Mouse (Mus musculus) heart, embryonic 13.5 days (tissue): ENCODE data around the gene Glg1. TPM values are rescaled to one million over a fixed set of nuclear protein-coding genes. Genes with fewer than 3 reads are reported as not detected.
"Not testable (repeated sequence)": the region's sequence is repeated elsewhere in the genome, so short reads cannot be mapped to it uniquely, and the experiment has no call there.

Experiments
- ATAC-seq: fragments of 200-750 bp; cut with Nextera tagmentation; 2 replicates; pipeline ENCODE4 v1.8.0; 2017; ENCODE audit warnings: moderate TSS enrichment; ENCODE audit not compliant: insufficient number of reproducible peaks, low FRiP score, low TSS enrichment; ENCODE audit errors: extremely low read depth
- H3K27ac ChIP-seq: fragments of 300-500 bp; sonication (generic); replicated peaks from 2 replicates; pipeline ENCODE4 v1.5.1; 2015; ENCODE audit warnings: moderate library complexity, mild to moderate bottlenecking, inconsistent platforms
- H3K27me3 ChIP-seq: fragments of 300-500 bp; sonication (generic); replicated peaks from 2 replicates; pipeline ENCODE4 v1.6.1; 2015; ENCODE audit warnings: mild to moderate bottlenecking, inconsistent platforms
- H3K36me3 ChIP-seq: fragments of 300-500 bp; sonication (generic); 2 replicates; pipeline ENCODE4 v1.6.1; 2015; ENCODE audit warnings: mild to moderate bottlenecking, inconsistent platforms
- H3K4me1 ChIP-seq: fragments of 300-500 bp; sonication (generic); 2 replicates; pipeline ENCODE4 v1.6.1; 2015; ENCODE audit warnings: inconsistent platforms
- H3K4me2 ChIP-seq: fragments of 300-500 bp; sonication (generic); 2 replicates; pipeline ENCODE4 v1.6.1; 2015; ENCODE audit warnings: inconsistent platforms, mild to moderate bottlenecking, moderate library complexity
- H3K4me3 ChIP-seq: fragments of 300-500 bp; sonication (generic); 2 replicates; pipeline ENCODE4 v1.5.1; 2015; ENCODE audit warnings: moderate library complexity, mild to moderate bottlenecking, inconsistent platforms
- H3K9ac ChIP-seq: fragments of 300-500 bp; sonication (generic); 2 replicates; pipeline ENCODE4 v1.6.1; 2015; ENCODE audit warnings: inconsistent platforms, mild to moderate bottlenecking, moderate library complexity
- H3K9me3 ChIP-seq: fragments of 300-500 bp; sonication (generic); 2 replicates; pipeline ENCODE4 v1.6.1; 2016; ENCODE audit warnings: inconsistent platforms
- WGBS: fragments of 180-500 bp; shearing (Covaris S2); methylation state at CpG from one replicate; pipeline ENCODE4 v1.1.7; 2015; ENCODE audit warnings: mixed read lengths; 5-methylcytosine and 5-hydroxymethylcytosine counted together
- polyA plus RNA-seq: library from polyadenylated mRNA; unstranded; fragments of >200 nt; fragmentation: Nextera tagmentation; extraction: Ambion mirVana; gene quantifications from 2 replicates; pipeline ENCODE4 v1.2.1, GENCODE M21; 2015

Glg1 gene
- polyA plus RNA-seq, 1 experiment from 2014 or later, result 61.5 TPM

- no peak for ATAC-seq
- Histone ChIP-seq H3K4me3 (no peak overlapping the region), H3K4me2 (no peak overlapping the region), H3K36me3 (peaks cover 5% of the 10 kb centered on the region; the same call in 1 of the 2 replicates), H3K9me3 (no peaks in the 10 kb centered on the region), H3K4me1 (peaks cover 13% of the 10 kb centered on the region), H3K9ac (no peak overlapping the region), H3K27ac (no peak overlapping the region), H3K27me3 (no peaks in the 10 kb centered on the region)
- WGBS, result 75% methylated on average over 2 of the region's 2 CpGs
Observed at GRCm38 (mm10) chr8:111250111-111250510, 8.9 kb downstream of the Glg1 start.

GRCm38 (mm10) chr8:111248136-111248535 lies 10.9 kb downstream of the Glg1 start:
- H3K4me1 ChIP-seq, result peaks cover 13% of the 10 kb centered on the region
- H3K27ac ChIP-seq, result no peak overlapping the region
- no peak overlapping the region for H3K9ac ChIP-seq
- no peak overlapping the region for H3K4me2 ChIP-seq
- 0 out of 2 replicates have a peak, but pooled peaks cover 4% of the 10 kb centered on the region for H3K36me3 ChIP-seq
- no peak for ATAC-seq
- H3K4me3 ChIP-seq, result no peak overlapping the region
- no peaks in the 10 kb centered on the region for H3K9me3 ChIP-seq
- H3K27me3 ChIP-seq, result no peaks in the 10 kb centered on the region

- H3K4me3 ChIP-seq, H3K9me3 ChIP-seq, H3K27me3 ChIP-seq, H3K9ac ChIP-seq, H3K27ac ChIP-seq, ATAC-seq, H3K4me2 ChIP-seq, H3K36me3 ChIP-seq: not testable (repeated sequence)
- 83% methylated on average over 1 of the region's 1 CpGs for WGBS
- H3K4me1 ChIP-seq, result peaks cover 13% of the 10 kb centered on the region
Observed at GRCm38 (mm10) chr8:111246864-111247263, 12.2 kb downstream of the Glg1 start.

GRCm38 (mm10) chr8:111246287-111246830 lies 12.7 kb downstream of the Glg1 start:
- no peaks in the 10 kb centered on the region for H3K9me3 ChIP-seq
- H3K4me3 ChIP-seq, result no peak overlapping the region
- WGBS, result 62% methylated on average over 4 of the region's 4 CpGs
- H3K9ac ChIP-seq, result peak overlapping the region; percentile 8; the same call in 1 of the 2 replicates
- 0 out of 2 replicates have a peak, but pooled peaks cover 3% of the 10 kb centered on the region for H3K36me3 ChIP-seq
- no peak for ATAC-seq
- peak overlapping the region; percentile 26; the same call in 1 of the 2 replicates for H3K27ac ChIP-seq
- peaks cover 13% of the 10 kb centered on the region for H3K4me1 ChIP-seq
- no peak overlapping the region for H3K4me2 ChIP-seq
- no peaks in the 10 kb centered on the region for H3K27me3 ChIP-seq

GRCm38 (mm10) chr8:111237301-111237700 lies 21.7 kb downstream of the Glg1 start:
- Histone ChIP-seq H3K9ac (no peak overlapping the region), H3K4me1 (peaks cover 19% of the 10 kb centered on the region), H3K27ac (no peak overlapping the region), H3K4me2 (no peak overlapping the region), H3K9me3 (no peaks in the 10 kb centered on the region), H3K4me3 (no peak overlapping the region), H3K27me3 (no peaks in the 10 kb centered on the region), H3K36me3 (no peaks in the 10 kb centered on the region)
- ATAC-seq, result no peak
- WGBS, result 84% methylated on average over 3 of the region's 3 CpGs

- H3K9me3 ChIP-seq, result no peaks in the 10 kb centered on the region
- H3K4me1 ChIP-seq, result peaks cover 21% of the 10 kb centered on the region
- no peak overlapping the region for H3K9ac ChIP-seq
- H3K4me2 ChIP-seq, result no peak overlapping the region
- 92% methylated on average over 2 of the region's 2 CpGs for WGBS
- H3K27me3 ChIP-seq, result no peaks in the 10 kb centered on the region
- no peak overlapping the region for H3K4me3 ChIP-seq
- H3K27ac ChIP-seq, result no peak overlapping the region
- no peaks in the 10 kb centered on the region for H3K36me3 ChIP-seq
- no peak for ATAC-seq
Observed at GRCm38 (mm10) chr8:111233730-111234129, 25.3 kb downstream of the Glg1 start.

- no peaks in the 10 kb centered on the region for H3K36me3 ChIP-seq
- no peak overlapping the region for H3K9ac ChIP-seq
- H3K27me3 ChIP-seq, result no peaks in the 10 kb centered on the region
- H3K4me3 ChIP-seq, result no peak overlapping the region
- WGBS, result 63% methylated on average over 5 of the region's 5 CpGs
- no peaks in the 10 kb centered on the region for H3K9me3 ChIP-seq
- H3K27ac ChIP-seq, result no peak overlapping the region
- no peak for ATAC-seq
- H3K4me2 ChIP-seq, result no peak overlapping the region
- peaks cover 8% of the 10 kb centered on the region for H3K4me1 ChIP-seq
Observed at GRCm38 (mm10) chr8:111224153-111224552, 34.9 kb downstream of the Glg1 start.

- no peaks in the 10 kb centered on the region; the same call in 1 of the 2 replicates for H3K36me3 ChIP-seq
- no peaks in the 10 kb centered on the region; the same call in 1 of the 2 replicates for H3K9me3 ChIP-seq
- no peak overlapping the region for H3K4me2 ChIP-seq
- no peak overlapping the region for H3K4me3 ChIP-seq
- no peak for ATAC-seq
- H3K9ac ChIP-seq, result no peak overlapping the region
- 29% methylated on average over 3 of the region's 3 CpGs for WGBS
- no peak overlapping the region for H3K27ac ChIP-seq
- H3K27me3 ChIP-seq, result no peaks in the 10 kb centered on the region
- peaks cover 10% of the 10 kb centered on the region for H3K4me1 ChIP-seq
Observed at GRCm38 (mm10) chr8:111218107-111218506, 40.9 kb downstream of the Glg1 start.

- Histone ChIP-seq H3K36me3 (no peaks in the 10 kb centered on the region; the same call in 1 of the 2 replicates), H3K9me3 (no peaks in the 10 kb centered on the region; the same call in 1 of the 2 replicates), H3K27me3 (no peaks in the 10 kb centered on the region), H3K4me1 (peaks cover 10% of the 10 kb centered on the region), H3K27ac (no peak overlapping the region), H3K9ac (no peak overlapping the region), H3K4me2 (no peak overlapping the region), H3K4me3 (no peak overlapping the region)
- 82% methylated on average over 5 of the region's 5 CpGs for WGBS
- no peak for ATAC-seq
Observed at GRCm38 (mm10) chr8:111213406-111213805, 45.6 kb downstream of the Glg1 start.

GRCm38 (mm10) chr8:111211180-111211579 lies 47.8 kb downstream of the Glg1 start:
- 81% methylated on average over 2 of the region's 2 CpGs for WGBS
- Histone ChIP-seq H3K9ac (no peak overlapping the region), H3K4me3 (no peak overlapping the region), H3K27ac (no peak overlapping the region), H3K4me2 (no peak overlapping the region), H3K9me3 (no peaks in the 10 kb centered on the region), H3K27me3 (no peaks in the 10 kb centered on the region), H3K36me3 (no peaks in the 10 kb centered on the region), H3K4me1 (peaks cover 14% of the 10 kb centered on the region)
- ATAC-seq, result no peak

- no peak overlapping the region for H3K4me3 ChIP-seq
- peaks cover 14% of the 10 kb centered on the region for H3K4me1 ChIP-seq
Observed at GRCm38 (mm10) chr8:111209874-111210273, 49.1 kb downstream of the Glg1 start.

GRCm38 (mm10) chr8:111206321-111206720 lies 52.7 kb downstream of the Glg1 start:
- 76% methylated on average over 6 of the region's 6 CpGs for WGBS

More at GRCm38 (mm10) chr8:111209874-111210273, 49.1 kb downstream of the Glg1 start:
- Histone ChIP-seq H3K9ac (no peak overlapping the region), H3K9me3 (no peaks in the 10 kb centered on the region), H3K36me3 (no peaks in the 10 kb centered on the region), H3K27me3 (no peaks in the 10 kb centered on the region), H3K4me2 (no peak overlapping the region), H3K27ac (no peak overlapping the region)
- ATAC-seq, result no peak

More at GRCm38 (mm10) chr8:111206321-111206720, 52.7 kb downstream of the Glg1 start:
- no peak overlapping the region for H3K4me3 ChIP-seq
- no peaks in the 10 kb centered on the region for H3K36me3 ChIP-seq
- H3K9me3 ChIP-seq, result no peaks in the 10 kb centered on the region
- peaks cover 11% of the 10 kb centered on the region for H3K4me1 ChIP-seq
- no peak overlapping the region for H3K27ac ChIP-seq
- ATAC-seq, result no peak
- H3K4me2 ChIP-seq, result no peak overlapping the region
- no peaks in the 10 kb centered on the region for H3K27me3 ChIP-seq
- no peak overlapping the region for H3K9ac ChIP-seq
